Mouse (Mus musculus): Measurements from ENCODE around the gene Grb7.

Gene Grb7

GRCm38 (mm10) chr11:98445238-98445637 is 956 bp upstream of the Grb7 start:
- no peak for DNase-seq (ENCODE audit: low spot score in 2 of 2)

- no peak for DNase-seq (ENCODE audit: low spot score in 2 of 2)
Measured at GRCm38 (mm10) chr11:98445679-98446078, 515 bp upstream of the Grb7 start.

DNA sequence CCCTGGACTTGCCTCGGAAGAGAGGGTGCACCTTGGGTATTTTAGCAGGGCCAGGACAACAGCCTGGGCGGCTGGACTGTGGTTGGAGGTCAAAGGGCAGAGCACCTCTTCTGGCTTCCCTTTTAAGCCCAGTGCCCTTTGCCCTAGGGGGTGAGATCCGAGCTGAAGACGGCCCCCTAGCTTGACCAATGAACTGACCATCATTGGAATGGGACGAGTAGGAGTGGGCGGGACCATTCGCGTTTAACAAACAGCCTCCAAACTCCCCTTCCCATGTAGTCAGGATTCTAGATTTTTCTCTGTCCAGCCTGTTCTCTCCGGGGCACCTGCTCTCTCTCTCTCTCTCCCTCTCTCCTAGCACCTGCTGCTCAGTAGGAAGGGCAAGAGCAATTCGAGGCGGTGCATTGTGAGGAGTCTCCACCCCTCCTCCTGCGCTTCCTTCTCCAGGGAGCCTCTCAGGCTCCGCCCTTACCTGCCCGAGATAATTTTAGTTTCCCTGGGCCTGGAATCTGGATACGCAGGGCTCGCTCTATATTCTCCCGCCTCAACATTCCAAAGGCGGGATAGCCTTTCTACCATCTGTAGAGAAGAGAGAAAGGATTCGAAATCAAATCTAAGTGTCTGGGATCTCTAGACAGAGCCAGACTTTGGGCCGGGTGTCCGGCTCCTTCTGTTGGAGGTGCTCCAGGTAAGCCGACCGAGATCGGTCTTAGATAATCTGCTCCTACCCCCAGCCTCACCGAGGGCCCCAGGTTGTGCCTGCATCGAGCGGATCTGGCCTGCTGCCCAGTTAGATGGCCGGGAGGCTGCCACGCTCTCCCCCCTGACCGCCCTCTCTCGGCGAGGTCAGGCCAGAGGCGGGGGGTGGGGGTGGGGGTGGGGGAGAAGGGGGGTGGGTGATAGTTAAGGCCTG is 624 bp downstream of the Grb7 start:
- DNase-seq (ENCODE audit: low spot score in 2 of 2), result no peak

GRCm38 (mm10) chr11:98447475-98447834 is 1.3 kb downstream of the Grb7 start:
- no peak for DNase-seq (ENCODE audit: low spot score in 2 of 2)

- no peak for DNase-seq (ENCODE audit: low spot score in 2 of 2)
Measured at GRCm38 (mm10) chr11:98448191-98448790, 2.1 kb downstream of the Grb7 start.

DNA sequence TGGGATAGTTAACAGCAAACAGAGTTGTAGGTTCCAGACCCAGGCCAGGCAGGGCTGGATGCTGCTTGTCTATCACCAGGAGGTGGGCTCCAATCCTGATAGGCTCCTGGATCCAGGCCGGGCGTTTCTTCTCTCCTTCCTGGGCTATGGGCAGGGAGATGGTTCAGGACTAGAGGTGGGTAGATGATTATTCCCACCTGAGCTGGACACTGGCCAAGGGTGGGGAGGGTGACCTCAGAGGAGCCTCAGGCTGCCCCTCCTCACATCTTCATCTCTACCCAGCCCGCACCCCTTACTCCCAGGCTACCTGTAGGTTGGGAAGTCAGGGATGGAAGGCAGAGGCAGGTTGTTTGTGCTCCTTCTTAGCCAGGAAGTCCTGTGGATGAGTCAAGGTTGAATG is 3.2 kb downstream of the Grb7 start:
- DNase-seq (ENCODE audit: low spot score in 2 of 2), result no peak

DNA sequence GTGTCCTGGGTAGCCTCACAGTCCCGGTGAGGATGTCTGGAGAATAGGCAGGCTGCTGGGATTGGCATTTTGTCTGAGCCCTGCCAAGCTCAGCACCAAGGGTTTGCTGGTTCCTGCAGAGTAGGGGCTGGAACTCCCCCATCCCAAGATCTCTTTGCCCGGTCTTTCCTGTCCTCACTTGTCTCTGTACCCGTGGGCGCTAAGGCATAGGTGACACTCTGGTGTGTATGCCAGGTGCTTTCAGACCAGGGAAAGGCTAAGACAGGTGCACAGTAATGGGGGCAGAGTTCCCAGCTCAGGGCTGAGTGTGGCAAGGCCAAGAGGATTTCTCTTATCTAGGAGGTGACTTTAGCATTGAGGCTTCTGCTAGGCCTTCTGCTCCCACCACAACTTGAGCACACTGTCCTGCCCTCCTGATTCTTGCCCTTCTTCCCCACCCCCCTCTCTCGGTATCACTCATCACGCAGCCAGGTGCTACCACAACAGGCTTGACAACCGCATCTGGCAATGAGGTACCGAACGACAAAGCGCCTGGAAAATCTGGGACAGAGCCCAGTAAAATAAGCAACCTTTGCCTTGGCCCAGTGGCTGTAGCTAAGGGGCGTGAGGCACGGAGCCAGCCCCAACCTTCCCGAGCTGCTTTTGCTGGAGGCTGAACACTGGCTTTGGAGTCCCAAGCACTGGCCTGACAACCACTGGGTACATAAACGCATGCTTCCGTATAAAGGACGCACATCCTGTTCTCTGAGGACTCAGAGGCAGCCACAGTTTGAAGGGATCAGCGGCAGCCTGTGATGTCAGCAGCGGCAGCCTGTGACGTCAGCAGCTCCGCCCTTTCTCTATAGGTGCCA is 4.0 kb downstream of the Grb7 start:
- DNase-seq (ENCODE audit: low spot score in 2 of 2), result no peak

DNA sequence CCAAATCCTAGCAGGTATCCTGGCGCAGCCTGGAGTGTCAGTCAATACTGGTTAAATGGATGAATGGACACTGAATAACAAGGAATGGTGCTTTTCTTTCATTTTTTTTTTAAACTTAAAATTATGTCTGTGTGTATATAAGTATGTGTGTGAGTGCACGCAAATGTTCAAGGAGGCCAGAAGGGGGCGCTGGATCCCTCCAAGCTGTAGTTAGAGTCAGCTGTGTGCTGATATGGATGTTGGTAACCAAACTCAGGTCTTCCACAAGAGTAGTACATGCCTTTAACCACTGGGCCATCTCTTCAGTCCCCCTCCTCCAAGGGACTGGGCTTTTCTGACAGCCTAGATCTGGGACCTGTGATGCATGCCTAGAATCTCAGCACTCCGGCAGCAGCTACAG is 9.3 kb downstream of the Grb7 start:
- DNase-seq (ENCODE audit: low spot score in 2 of 2), result no peak

GRCm38 (mm10) chr11:98456545-98456944 is 10.4 kb downstream of the Grb7 start:
- no peak for DNase-seq (ENCODE audit: low spot score in 2 of 2)

DNA sequence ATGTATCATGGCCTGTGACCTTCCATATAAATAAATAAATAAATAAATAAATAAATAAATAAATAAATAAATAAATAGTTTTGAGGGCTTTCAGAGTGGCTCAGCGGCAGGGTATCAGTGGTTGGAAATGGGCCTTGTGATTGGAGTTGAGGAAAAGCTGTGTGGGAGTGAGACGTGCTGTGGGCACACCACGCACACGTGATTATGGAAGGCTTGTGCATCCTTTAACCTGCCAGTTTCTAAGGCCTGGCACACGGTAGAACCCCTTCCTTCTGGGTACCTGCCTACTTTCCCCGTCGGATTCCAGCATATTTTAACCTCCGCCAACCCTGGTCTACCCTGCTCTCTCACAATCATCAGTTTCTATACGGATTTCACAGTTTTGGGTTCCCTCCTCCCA is 10.8 kb downstream of the Grb7 start:
- DNase-seq (ENCODE audit: low spot score in 2 of 2), result no peak

- DNase-seq (ENCODE audit: low spot score in 2 of 2), result peak; percentile 76 to 84
Measured at GRCm38 (mm10) chr11:98457367-98458120, 11.3 kb downstream of the Grb7 start.

GRCm38 (mm10) chr11:98458121-98458990 is 12.2 kb downstream of the Grb7 start:
- no peak for DNase-seq (ENCODE audit: low spot score in 2 of 2)

DNA sequence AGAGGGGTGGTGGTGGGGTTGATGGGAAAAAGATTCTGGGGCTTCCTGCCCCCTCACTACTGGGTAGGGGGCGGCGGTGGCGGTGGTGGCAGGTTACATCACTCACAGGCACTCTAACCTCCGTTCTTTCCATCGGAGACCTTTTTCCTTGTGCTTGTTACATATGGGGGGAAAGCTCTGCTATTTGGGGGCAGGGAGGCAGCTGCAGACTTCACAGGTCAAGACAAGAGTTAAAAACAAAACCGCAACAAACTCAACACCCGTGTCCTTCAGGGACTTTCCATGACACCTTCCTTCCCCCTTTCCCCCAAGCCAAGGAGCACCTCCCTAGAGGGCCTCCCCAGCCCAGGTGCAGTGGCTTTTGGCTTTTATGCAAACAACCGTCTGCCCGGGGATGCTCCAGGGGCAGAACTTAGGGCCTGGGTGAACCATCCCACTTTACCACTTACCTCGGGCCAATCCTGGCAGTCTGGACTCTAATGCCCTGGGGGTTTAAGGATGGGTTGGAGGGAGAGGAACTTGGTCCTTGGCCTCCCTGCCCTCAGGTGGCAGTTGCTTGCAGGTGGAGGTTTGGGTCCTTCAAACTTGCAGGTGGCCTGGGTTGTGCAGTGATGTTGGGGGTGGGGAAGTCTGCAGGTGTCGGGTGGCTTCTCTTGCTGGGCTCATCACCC is 13.0 kb downstream of the Grb7 start:
- no peak for DNase-seq (ENCODE audit: low spot score in 2 of 2)

DNA sequence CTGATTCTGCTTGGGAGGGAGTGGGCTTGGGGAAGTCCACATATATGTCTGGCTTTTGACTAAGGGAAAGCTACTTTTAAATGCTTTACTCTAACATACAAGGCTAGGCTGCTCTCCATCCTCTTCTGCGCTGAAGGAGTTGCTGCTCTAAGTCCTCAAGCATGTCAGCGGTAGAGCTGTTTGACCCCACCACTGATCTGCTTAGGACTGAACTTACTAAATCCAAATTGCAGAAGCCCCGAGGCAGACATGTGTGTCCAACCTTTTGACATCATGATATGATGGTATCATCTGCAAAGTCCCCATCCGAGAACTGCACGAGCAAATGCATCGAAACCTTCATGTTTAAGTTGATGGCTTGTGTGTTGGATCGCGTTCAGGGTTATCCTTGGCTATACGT is 13.7 kb downstream of the Grb7 start:
- DNase-seq (ENCODE audit: low spot score in 2 of 2), result no peak

GRCm38 (mm10) chr11:98461109-98461720 is 15.0 kb downstream of the Grb7 start:
- DNase-seq (ENCODE audit: low spot score in 2 of 2), result no peak

DNA sequence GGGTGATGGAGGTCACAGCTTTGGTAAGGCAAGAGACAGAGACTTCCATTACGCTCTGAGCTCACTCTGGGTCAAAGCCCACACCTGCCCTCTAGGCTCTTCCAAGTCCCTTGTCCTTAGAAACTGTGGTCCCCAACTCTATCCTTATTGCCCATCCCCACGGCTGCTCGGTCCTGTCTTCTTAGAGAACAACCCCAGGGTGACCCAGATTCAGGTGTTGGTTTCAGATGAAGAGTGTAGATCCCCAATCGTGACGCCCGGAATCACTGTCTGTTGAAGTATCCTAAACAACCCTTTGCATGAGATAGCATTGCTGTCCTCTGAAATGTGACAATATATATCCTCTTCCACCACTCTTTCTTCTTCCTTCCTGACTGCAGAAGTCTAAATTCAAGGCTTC is 16.1 kb downstream of the Grb7 start:
- no peak for DNase-seq (ENCODE audit: low spot score in 2 of 2)

DNA sequence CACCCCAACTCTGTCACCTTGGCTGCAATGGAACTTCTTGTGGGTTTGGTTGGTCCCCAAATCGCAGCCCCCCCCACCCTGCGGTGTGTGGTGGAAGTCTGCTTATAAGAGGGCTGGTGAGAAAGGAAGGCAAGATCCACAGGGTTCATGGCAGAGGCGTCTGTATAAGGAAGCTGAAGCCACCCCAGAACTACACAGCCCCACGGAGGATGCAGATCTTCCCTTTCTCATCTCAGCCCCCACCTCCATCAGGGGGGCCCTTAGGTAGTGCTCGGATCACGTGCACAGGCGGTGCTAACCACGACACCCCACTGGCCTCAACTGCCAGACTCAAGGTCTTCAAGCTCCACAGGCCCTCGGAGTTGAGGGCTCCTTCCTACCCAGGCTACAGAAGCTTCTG is 17.7 kb downstream of the Grb7 start:
- no peak for DNase-seq (ENCODE audit: low spot score in 2 of 2)

DNA sequence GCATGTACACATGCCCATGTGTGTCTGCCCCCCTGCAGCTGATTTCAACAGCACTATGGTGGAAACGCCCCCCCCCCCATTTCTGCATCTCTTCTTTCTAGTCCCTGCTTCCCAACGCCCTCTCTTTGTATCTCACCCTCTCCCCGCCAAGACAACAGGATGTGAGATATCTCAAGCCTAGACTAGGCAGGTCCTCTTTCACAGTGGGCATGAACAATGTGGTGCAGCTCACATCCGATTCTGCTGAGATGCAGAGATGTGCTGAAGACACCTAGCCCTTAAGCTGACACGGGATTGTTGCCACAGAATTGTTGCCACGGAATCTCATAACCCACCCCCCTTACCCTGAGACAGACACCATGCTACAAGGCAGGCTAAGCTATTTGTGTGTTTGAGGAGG is 18.3 kb downstream of the Grb7 start:
- DNase-seq (ENCODE audit: low spot score in 2 of 2), result no peak

DNA sequence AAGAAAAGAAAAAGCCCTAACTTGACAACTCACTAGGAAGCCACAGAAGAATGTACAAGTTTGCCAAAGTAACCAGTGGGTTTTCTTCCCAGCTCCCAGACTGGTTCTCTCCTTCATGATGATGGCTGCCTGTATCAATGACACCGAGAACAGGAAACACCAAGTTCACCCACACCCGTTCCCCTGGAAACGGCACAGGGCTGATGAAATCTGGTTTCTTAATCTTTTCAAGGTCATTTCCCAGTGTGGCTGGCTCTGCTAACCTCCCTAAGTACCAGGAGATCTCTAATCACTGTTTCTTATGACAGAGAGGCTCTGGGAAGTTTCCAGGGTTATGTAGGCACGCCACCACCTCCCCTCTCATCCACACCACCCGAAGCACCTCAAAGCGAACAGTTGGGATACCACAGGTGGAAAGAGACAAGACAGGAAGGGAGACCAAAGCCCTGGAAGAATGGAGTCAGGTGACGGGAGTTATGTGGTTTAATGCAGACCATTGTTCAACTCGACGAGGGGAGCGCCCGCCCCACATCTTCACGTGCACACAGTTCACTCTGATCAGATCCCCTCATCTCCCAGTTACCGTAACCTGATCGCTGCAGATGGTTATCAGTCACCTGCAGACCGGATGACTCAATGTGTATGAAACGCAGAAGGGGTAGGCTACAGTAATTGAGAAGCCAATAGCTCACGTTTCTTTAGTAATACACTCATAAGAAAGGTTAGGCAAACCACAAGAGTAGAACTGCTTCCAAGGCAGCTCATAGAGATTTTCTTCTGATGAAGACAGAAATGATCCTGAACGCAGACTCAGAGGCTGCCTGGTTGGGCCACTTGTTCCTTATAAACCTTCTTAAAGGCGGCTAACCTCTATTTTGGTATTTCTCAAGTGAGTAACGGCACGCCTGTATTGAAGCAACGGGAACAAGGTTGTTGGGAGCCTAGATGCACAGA is 23.8 kb downstream of the Grb7 start:
- DNase-seq (ENCODE audit: low spot score in 2 of 2), result no peak

All from frontal cortex, postnatal 36 days (tissue).